Mouse (Mus musculus) forebrain, embryonic 10.5 days (tissue): ENCODE data around the gene Igsf21. TPM values are rescaled to one million over a fixed set of nuclear protein-coding genes. Genes with fewer than 3 reads are reported as not detected.

Source experiments
- DNase-seq: peaks from one replicate; pipeline ENCODE4 v3.0.0-alpha.2; 2017; ENCODE audit warnings: low spot score; ENCODE audit errors: extremely low spot score
- H3K27ac ChIP-seq: fragments of 300-500 bp; sonication (generic); 2 replicates; pipeline ENCODE4 v1.5.1; 2016; ENCODE audit warnings: mild to moderate bottlenecking
- H3K27me3 ChIP-seq: fragments of 300-500 bp; sonication (generic); 2 replicates; pipeline ENCODE4 v1.6.1; 2016; ENCODE audit warnings: mild to moderate bottlenecking; ENCODE audit not compliant: poor library complexity, severe bottlenecking
- H3K36me3 ChIP-seq: fragments of 300-500 bp; sonication (generic); replicated peaks from 2 replicates; pipeline ENCODE4 v1.6.1; 2016; ENCODE audit warnings: mild to moderate bottlenecking, moderate library complexity
- H3K4me1 ChIP-seq: fragments of 300-500 bp; sonication (generic); 2 replicates; pipeline ENCODE4 v1.6.1; 2016
- H3K4me3 ChIP-seq: fragments of 300-500 bp; sonication (generic); 2 replicates; pipeline ENCODE4 v1.5.1; 2016; ENCODE audit warnings: mild to moderate bottlenecking, moderate library complexity
- H3K9me3 ChIP-seq: fragments of 300-500 bp; sonication (generic); 2 replicates; pipeline ENCODE4 v1.6.1; 2016; ENCODE audit warnings: mild to moderate bottlenecking, moderate library complexity
- WGBS: fragments of 180-500 bp; shearing (Covaris S2); methylation state at CpG from one replicate; pipeline ENCODE4 v1.1.7; 2016; 5-methylcytosine and 5-hydroxymethylcytosine counted together
- polyA plus RNA-seq: library from polyadenylated mRNA; unstranded; fragments of >200 nt; fragmentation: Nextera tagmentation; extraction: Ambion mirVana; gene quantifications from 2 replicates; pipeline ENCODE4 v1.2.1, GENCODE M21; 2016

Gene Igsf21
- polyA plus RNA-seq, 1 experiment from 2014 or later = 4.6 TPM

- Histone ChIP-seq H3K4me1 (peaks cover 5% of the 10 kb centered on the region; the same call in 1 of the 2 replicates), H3K36me3 (no peaks in the 10 kb centered on the region), H3K27me3 (0 out of 2 replicates have a peak, but pooled peaks cover 6% of the 10 kb centered on the region), H3K4me3 (no peak overlapping the region), H3K27ac (no peak overlapping the region), H3K9me3 (no peaks in the 10 kb centered on the region)
- WGBS = 80% methylated on average over 2 of the region's 2 CpGs
- DNase-seq = no peak
These were observed 151.7 kb downstream of the Igsf21 start for GRCm38 (mm10) chr4:140094835-140095234.

- Histone ChIP-seq H3K27me3 (no peaks in the 10 kb centered on the region), H3K27ac (no peak overlapping the region), H3K4me1 (no peaks in the 10 kb centered on the region), H3K9me3 (no peaks in the 10 kb centered on the region), H3K4me3 (no peak overlapping the region), H3K36me3 (no peaks in the 10 kb centered on the region)
- no peak for DNase-seq
- WGBS = 90% methylated on average over 11 of the region's 11 CpGs
These were observed 154.2 kb downstream of the Igsf21 start for GRCm38 (mm10) chr4:140092367-140092766.

- no peak overlapping the region for H3K27ac ChIP-seq
- H3K4me3 ChIP-seq = no peak overlapping the region
- no peaks in the 10 kb centered on the region for H3K27me3 ChIP-seq
- WGBS = 72% methylated on average over 3 of the region's 3 CpGs
- no peaks in the 10 kb centered on the region for H3K4me1 ChIP-seq
- no peak for DNase-seq
- H3K9me3 ChIP-seq = no peaks in the 10 kb centered on the region
- H3K36me3 ChIP-seq = no peaks in the 10 kb centered on the region
These were observed 154.9 kb downstream of the Igsf21 start for GRCm38 (mm10) chr4:140091693-140092092.

- Histone ChIP-seq H3K36me3 (no peaks in the 10 kb centered on the region), H3K9me3 (no peaks in the 10 kb centered on the region), H3K4me1 (peaks cover 2% of the 10 kb centered on the region), H3K4me3 (no peak overlapping the region), H3K27ac (no peak overlapping the region), H3K27me3 (no peaks in the 10 kb centered on the region)
- WGBS = 91% methylated on average over 4 of the region's 4 CpGs
- no peak for DNase-seq
These were observed 156.9 kb downstream of the Igsf21 start for GRCm38 (mm10) chr4:140089676-140090075.

- Histone ChIP-seq H3K9me3 (no peaks in the 10 kb centered on the region), H3K36me3 (no peaks in the 10 kb centered on the region), H3K4me1 (peaks cover 10% of the 10 kb centered on the region), H3K4me3 (no peak overlapping the region), H3K27me3 (no peaks in the 10 kb centered on the region), H3K27ac (no peak overlapping the region)
- 84% methylated on average over 12 of the region's 12 CpGs for WGBS
- no peak for DNase-seq
These were observed 157.7 kb downstream of the Igsf21 start for GRCm38 (mm10) chr4:140088711-140089440.

- Histone ChIP-seq H3K9me3 (no peaks in the 10 kb centered on the region), H3K4me3 (no peak overlapping the region), H3K27me3 (no peaks in the 10 kb centered on the region), H3K36me3 (no peaks in the 10 kb centered on the region), H3K27ac (no peak overlapping the region), H3K4me1 (peaks cover 14% of the 10 kb centered on the region)
- 64% methylated on average over 7 of the region's 7 CpGs for WGBS
- no peak for DNase-seq
These were observed 160.4 kb downstream of the Igsf21 start for GRCm38 (mm10) chr4:140086192-140086591.

- Histone ChIP-seq H3K4me1 (peaks cover 16% of the 10 kb centered on the region), H3K27me3 (no peaks in the 10 kb centered on the region), H3K4me3 (no peak overlapping the region), H3K9me3 (no peaks in the 10 kb centered on the region), H3K36me3 (no peaks in the 10 kb centered on the region), H3K27ac (no peak overlapping the region)
- 71% methylated on average over 11 of the region's 11 CpGs for WGBS
- DNase-seq = no peak
These were observed 162.0 kb downstream of the Igsf21 start for GRCm38 (mm10) chr4:140084521-140085011.

- 78% methylated on average over 5 of the region's 5 CpGs for WGBS
These were observed 162.5 kb downstream of the Igsf21 start for GRCm38 (mm10) chr4:140084064-140084463.

GRCm38 (mm10) chr4:140078416-140078815, 168.2 kb downstream of the Igsf21 start:
- H3K27ac ChIP-seq = no peak overlapping the region
- no peaks in the 10 kb centered on the region for H3K36me3 ChIP-seq
- DNase-seq = no peak
- no peak overlapping the region for H3K4me3 ChIP-seq
- no peaks in the 10 kb centered on the region for H3K27me3 ChIP-seq
- peaks cover 21% of the 10 kb centered on the region for H3K4me1 ChIP-seq
- WGBS = 93% methylated on average over 5 of the region's 5 CpGs
- no peaks in the 10 kb centered on the region for H3K9me3 ChIP-seq

More at GRCm38 (mm10) chr4:140084064-140084463, 162.5 kb downstream of the Igsf21 start:
- H3K36me3 ChIP-seq = no peaks in the 10 kb centered on the region
- H3K9me3 ChIP-seq = no peaks in the 10 kb centered on the region
- no peak for DNase-seq
- H3K27me3 ChIP-seq = no peaks in the 10 kb centered on the region
- peaks cover 19% of the 10 kb centered on the region for H3K4me1 ChIP-seq
- no peak overlapping the region for H3K4me3 ChIP-seq
- no peak overlapping the region for H3K27ac ChIP-seq

- 80% methylated on average over 8 of the region's 8 CpGs for WGBS
- H3K4me1 ChIP-seq = peaks cover 24% of the 10 kb centered on the region
- H3K9me3 ChIP-seq = no peaks in the 10 kb centered on the region
These were observed 169.0 kb downstream of the Igsf21 start for GRCm38 (mm10) chr4:140077615-140078014.

GRCm38 (mm10) chr4:140076852-140077563, 169.6 kb downstream of the Igsf21 start:
- WGBS = 79% methylated on average over 12 of the region's 12 CpGs
- no peak for DNase-seq

More at GRCm38 (mm10) chr4:140077615-140078014, 169.0 kb downstream of the Igsf21 start:
- 0 out of 2 replicates have a peak overlapping the region, but pooled peaks have one; percentile 26 for H3K27ac ChIP-seq
- DNase-seq = no peak
- H3K4me3 ChIP-seq = no peak overlapping the region
- H3K27me3 ChIP-seq = peaks cover 3% of the 10 kb centered on the region; the same call in 1 of the 2 replicates
- H3K36me3 ChIP-seq = no peaks in the 10 kb centered on the region

GRCm38 (mm10) chr4:140076428-140076827, 170.2 kb downstream of the Igsf21 start:
- no peak for DNase-seq
- WGBS = 79% methylated on average over 6 of the region's 6 CpGs
- H3K9me3 ChIP-seq = no peaks in the 10 kb centered on the region
- H3K4me1 ChIP-seq = peaks cover 27% of the 10 kb centered on the region
- H3K27me3 ChIP-seq = peaks cover 15% of the 10 kb centered on the region
- H3K4me3 ChIP-seq = no peak overlapping the region
- H3K36me3 ChIP-seq = no peaks in the 10 kb centered on the region
- no peak overlapping the region for H3K27ac ChIP-seq

More at GRCm38 (mm10) chr4:140076852-140077563, 169.6 kb downstream of the Igsf21 start:
- H3K4me1 ChIP-seq = peaks cover 26% of the 10 kb centered on the region
- H3K27me3 ChIP-seq = peaks cover 9% of the 10 kb centered on the region
- no peak overlapping the region for H3K4me3 ChIP-seq
- H3K27ac ChIP-seq = 0 out of 2 replicates have a peak overlapping the region, but pooled peaks have one; percentile 26
- H3K9me3 ChIP-seq = no peaks in the 10 kb centered on the region
- H3K36me3 ChIP-seq = no peaks in the 10 kb centered on the region

GRCm38 (mm10) chr4:140071047-140071446, 175.5 kb downstream of the Igsf21 start:
- peaks cover 11% of the 10 kb centered on the region for H3K9me3 ChIP-seq
- H3K4me1 ChIP-seq = peaks cover 33% of the 10 kb centered on the region
- no peaks in the 10 kb centered on the region for H3K36me3 ChIP-seq
- peak; percentile 18 for DNase-seq
- H3K27me3 ChIP-seq = peaks cover 40% of the 10 kb centered on the region
- 17% methylated on average over 17 of the region's 17 CpGs for WGBS
- H3K4me3 ChIP-seq = no peak overlapping the region
- peak overlapping the region; percentile 44; the same call in 1 of the 2 replicates for H3K27ac ChIP-seq
